ENCODE assay signal across 8 mouse cellular contexts in the genomic region with DNA sequence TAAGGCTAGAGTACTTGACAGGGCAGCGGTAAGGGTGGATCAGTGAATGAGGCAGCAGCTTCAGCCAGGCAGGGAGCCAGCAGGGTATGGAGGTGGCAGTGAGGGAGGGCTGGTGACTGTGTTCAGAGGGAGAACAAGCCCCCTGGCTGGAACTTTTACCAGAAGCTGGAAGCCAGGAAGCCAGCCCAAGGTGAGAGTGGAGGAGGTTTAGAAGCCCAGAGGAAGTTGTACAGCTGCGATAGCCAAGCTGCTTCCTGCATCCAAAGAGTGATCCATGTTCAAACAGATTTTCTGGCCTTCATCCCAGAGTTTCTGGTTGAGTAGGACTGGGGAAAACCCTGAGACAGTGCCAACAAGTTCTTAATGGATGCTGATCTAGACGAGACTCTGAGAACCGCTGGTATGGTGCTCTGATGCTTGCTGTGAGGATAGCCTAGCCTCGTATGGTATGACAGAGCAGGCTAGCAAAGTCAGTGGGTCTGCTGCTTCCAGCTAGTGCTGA.
DNase-seq lines count a peak whose midpoint lies in the region; ATAC-seq lines count a peak whose summit lies in the region.

No protein-coding gene starts in this region.

- H3K36me3 ChIP-seq in forebrain, embryonic 15.5 days = no peaks in the 10 kb centered on the region
- H3K36me3 ChIP-seq in forebrain, embryonic 10.5 days (replicated peaks) = no peaks in the 10 kb centered on the region
- H3K36me3 ChIP-seq in kidney, embryonic 15.5 days = 0 out of 2 replicates have a peak, but pooled peaks cover 3% of the 10 kb centered on the region

- no peaks in the 10 kb centered on the region for H3K27me3 ChIP-seq in forebrain, embryonic 15.5 days
- no peaks in the 10 kb centered on the region for H3K27me3 ChIP-seq in forebrain, embryonic 10.5 days (ENCODE audit: poor library complexity, severe bottlenecking)
- no peaks in the 10 kb centered on the region for H3K27me3 ChIP-seq in kidney, embryonic 15.5 days

- WGBS in forebrain, embryonic 15.5 days = 32% methylated on average over 5 of the region's 5 CpGs
- 92% methylated on average over 5 of the region's 5 CpGs for WGBS in forebrain, embryonic 10.5 days
- 50% methylated on average over 5 of the region's 5 CpGs for WGBS in kidney, embryonic 15.5 days

- H3K27ac ChIP-seq in forebrain, embryonic 15.5 days (replicated peaks) = peak overlapping the region; percentile 49
- no peak overlapping the region for H3K27ac ChIP-seq in forebrain, embryonic 10.5 days
- H3K27ac ChIP-seq in kidney, embryonic 15.5 days = peak overlapping the region; percentile 86

- ATAC-seq in forebrain, embryonic 15.5 days (replicated peaks) = peak; percentile 75
- ATAC-seq in kidney, embryonic 15.5 days (replicated peaks; ENCODE audit: low FRiP score) = peak; percentile 66

- H3K9ac ChIP-seq in forebrain, embryonic 15.5 days (replicated peaks) = no peak overlapping the region
- no peak overlapping the region for H3K9ac ChIP-seq in kidney, embryonic 15.5 days

- H3K4me3 ChIP-seq in forebrain, embryonic 15.5 days = no peak overlapping the region
- no peak overlapping the region for H3K4me3 ChIP-seq in forebrain, embryonic 10.5 days
- no peak overlapping the region for H3K4me3 ChIP-seq in kidney, embryonic 15.5 days (replicated peaks)

- peaks cover 9% of the 10 kb centered on the region for H3K4me1 ChIP-seq in forebrain, embryonic 15.5 days
- H3K4me1 ChIP-seq in forebrain, embryonic 10.5 days = no peaks in the 10 kb centered on the region
- peaks cover 18% of the 10 kb centered on the region for H3K4me1 ChIP-seq in kidney, embryonic 15.5 days

- H3K9me3 ChIP-seq in forebrain, embryonic 15.5 days = no peaks in the 10 kb centered on the region
- H3K9me3 ChIP-seq in forebrain, embryonic 10.5 days = no peaks in the 10 kb centered on the region
- H3K9me3 ChIP-seq in kidney, embryonic 15.5 days (replicated peaks) = no peaks in the 10 kb centered on the region

- no peak overlapping the region for H3K4me2 ChIP-seq in forebrain, embryonic 15.5 days (replicated peaks)
- H3K4me2 ChIP-seq in kidney, embryonic 15.5 days = 0 out of 2 replicates have a peak overlapping the region, but pooled peaks have one; percentile 15

- no peak for DNase-seq in forebrain, embryonic 10.5 days (ENCODE audit: extremely low spot score, low spot score)
- peak; percentile 4 for DNase-seq in adrenal gland, adult 8-10 months
- DNase-seq in heart, adult 9 months (ENCODE audit: low spot score in 2 of 2) = peak; percentile 51 to 74
- peak; percentile 81 for DNase-seq in lung, postnatal 10 days
- DNase-seq in thymus, postnatal 14 days = no peak
- no peak for DNase-seq in embryo, embryonic 9.5 days (ENCODE audit: extremely low spot score)

Comparison
In these comparisons a context has a peak if more than half of its experiments do, and no peak if none do; other contexts are left out.
1. DNase-seq: peak in adrenal gland, adult 8-10 months (single experiment), heart, adult 9 months (2 of 2) and lung, postnatal 10 days (single experiment); none in forebrain, embryonic 10.5 days (single experiment), thymus, postnatal 14 days (single experiment) and embryo, embryonic 9.5 days (single experiment).